Mouse (Mus musculus) CH12.LX (cell line): ENCODE measurements around the gene Esr2.

Experiments
- CHD2 ChIP-seq: IDR thresholded peaks from 2 replicates; pipeline ENCODE4 v1.6.1; 2011; ENCODE audit warnings: low read length, improper control_type of control experiment
- CTCF ChIP-seq, 2 experiments: IDR thresholded peaks in 1 of 2; conservative IDR thresholded peaks in 1 of 2; 2 replicates each; pipeline ENCODE4 v1.5.1; 2011 to 2012; ENCODE audit warnings: low read depth in 2 of 2, low read length in 2 of 2, improper control_type of control experiment in 1 of 2, inconsistent platforms in 1 of 2, mild to moderate bottlenecking in 1 of 2, moderate library complexity in 1 of 2
- E2F4 ChIP-seq: IDR thresholded peaks from 2 replicates; pipeline ENCODE4 v1.6.1; 2011; ENCODE audit warnings: low read depth, low read length, improper control_type of control experiment; ENCODE audit not compliant: insufficient replicate concordance
- EP300 ChIP-seq: IDR thresholded peaks from 2 replicates; pipeline ENCODE4 v1.6.1; 2011; ENCODE audit warnings: low read length, improper control_type of control experiment
- HCFC1 ChIP-seq: IDR thresholded peaks from 2 replicates; pipeline ENCODE4 v1.6.1; 2012; ENCODE audit warnings: low read depth, mild to moderate bottlenecking, inconsistent platforms, low read length, improper control_type of control experiment
- JUND ChIP-seq: conservative IDR thresholded peaks from 2 replicates; pipeline ENCODE4 v1.6.1; 2011; ENCODE audit warnings: low read depth, low read length, improper control_type of control experiment
- POLR2A ChIP-seq: IDR thresholded peaks from 2 replicates; pipeline ENCODE4 v1.6.1; 2011; ENCODE audit warnings: low read depth, mild to moderate bottlenecking, improper control_type of control experiment, low read length
- SMC3 ChIP-seq: IDR thresholded peaks from 2 replicates; pipeline ENCODE4 v1.6.1; 2011; ENCODE audit warnings: low read depth, low read length, improper control_type of control experiment
- TBP ChIP-seq: conservative IDR thresholded peaks from 2 replicates; pipeline ENCODE4 v1.6.1; 2011; ENCODE audit warnings: low read depth, low read length, improper control_type of control experiment

- TF ChIP-seq SMC3 (no peak), POLR2A (no peak), E2F4 (no peak), EP300 (no peak), JUND (no peak), CTCF (conservative IDR thresholded peaks at IDR 0.05 in 1 of 2, IDR thresholded peaks at IDR 0.05 in 1 of 2; ENCODE audit: low read depth in 2 of 2, low read length in 2 of 2) (no peak), TBP (no peak), HCFC1 (no peak), CHD2 (no peak)
Observed at GRCm38 (mm10) chr12:76071935-76072849, 104.9 kb downstream of the Esr2 start.
